Mouse (Mus musculus) liver, postnatal 0 days (tissue): Measurements from ENCODE around the gene Ccdc85a.
"Not testable (repeated sequence)": the region's sequence is repeated elsewhere in the genome, so short reads cannot be mapped to it uniquely, and the experiment has no call there.

Experiments
- CTCF ChIP-seq: sonication (generic); IDR thresholded peaks from 2 replicates; pipeline ENCODE4 v1.5.1; 2016; ENCODE audit warnings: antibody characterized with exemption, low read depth
- EP300 ChIP-seq: IDR thresholded peaks from 2 replicates; pipeline ENCODE4 v1.6.1; 2016; ENCODE audit warnings: antibody characterized with exemption, low read depth, mild to moderate bottlenecking

DNA sequence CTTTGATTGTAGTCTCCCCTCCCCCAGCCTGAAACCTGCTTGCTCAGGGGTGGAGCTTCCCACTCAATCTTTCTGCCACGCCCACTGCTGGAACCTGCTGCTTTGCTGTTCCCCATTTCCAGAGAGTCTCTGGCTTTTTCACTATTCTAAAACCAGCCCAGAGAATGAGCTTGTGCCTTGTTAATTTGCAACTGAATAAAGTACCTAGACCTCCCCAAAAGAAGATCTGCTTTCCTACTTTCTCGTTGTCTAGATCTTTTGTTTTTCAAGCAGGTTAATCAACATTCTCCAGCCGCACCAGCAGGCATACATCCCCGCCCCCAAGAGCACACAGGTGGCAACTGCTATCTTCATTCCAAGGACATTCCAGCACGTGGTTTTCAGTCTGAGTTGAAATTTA, 212.7 kb downstream of the Ccdc85a start:
- TF ChIP-seq CTCF, EP300: not testable (repeated sequence)
